Mouse (Mus musculus) hindbrain, postnatal 0 days (tissue): ENCODE results near the gene Plch2. TPM values are rescaled to one million over a fixed set of nuclear protein-coding genes. Genes with fewer than 3 reads are reported as not detected.

Experiments used
- ATAC-seq: fragments of 200-750 bp; cut with Nextera tagmentation; 2 replicates; pipeline ENCODE4 v1.8.0; 2017; ENCODE audit warnings: mild to moderate bottlenecking, moderate TSS enrichment, moderate library complexity
- DNase-seq: peaks from one replicate; pipeline ENCODE4 v3.0.0-alpha.2; 2015; ENCODE audit warnings: low spot score
- H3K27ac ChIP-seq: fragments of 300-500 bp; sonication (generic); 2 replicates; pipeline ENCODE4 v1.5.1; 2014; ENCODE audit warnings: mild to moderate bottlenecking
- H3K27me3 ChIP-seq: fragments of 300-500 bp; sonication (generic); 2 replicates; pipeline ENCODE4 v1.6.1; 2014; ENCODE audit warnings: low read length, mixed read lengths; ENCODE audit not compliant: insufficient read depth
- H3K36me3 ChIP-seq: fragments of 300-500 bp; sonication (generic); 2 replicates; pipeline ENCODE4 v1.6.1; 2014; ENCODE audit warnings: low read length, mixed read lengths; ENCODE audit not compliant: insufficient read depth
- H3K4me1 ChIP-seq: fragments of 300-500 bp; sonication (generic); 2 replicates; pipeline ENCODE4 v1.6.1; 2014; ENCODE audit warnings: antibody characterized with exemption, low read length, mixed read lengths; ENCODE audit not compliant: insufficient read depth
- H3K4me2 ChIP-seq: fragments of 300-500 bp; sonication (generic); 2 replicates; pipeline ENCODE4 v1.6.1; 2014; ENCODE audit warnings: low read depth, mild to moderate bottlenecking, low read length, moderate library complexity, mixed read lengths
- H3K4me3 ChIP-seq: fragments of 300-500 bp; sonication (generic); 2 replicates; pipeline ENCODE4 v1.5.1; 2014; ENCODE audit warnings: low read length
- H3K9ac ChIP-seq: fragments of 300-500 bp; sonication (generic); replicated peaks from 2 replicates; pipeline ENCODE4 v1.6.1; 2014; ENCODE audit warnings: mild to moderate bottlenecking, low read length, moderate library complexity, mixed read lengths
- H3K9me3 ChIP-seq: fragments of 300-500 bp; sonication (generic); 2 replicates; pipeline ENCODE4 v1.6.1; 2016; ENCODE audit warnings: low read length, mixed read lengths
- CTCF ChIP-seq: IDR thresholded peaks from 2 replicates; pipeline ENCODE4 v1.5.1; 2016; ENCODE audit warnings: antibody characterized with exemption, control low read depth, low read depth
- WGBS: fragments of 180-500 bp; shearing (Covaris S2); extraction: QIAGEN DNeasy Blood & Tissue Kit; methylation state at CpG from one replicate; pipeline ENCODE4 v1.1.7; 2014; 5-methylcytosine and 5-hydroxymethylcytosine counted together
- polyA plus RNA-seq: library from polyadenylated mRNA; unstranded; fragments of >200 nt; fragmentation: Nextera tagmentation; extraction: Ambion mirVana; gene quantifications from 2 replicates; pipeline ENCODE4 v1.2.1, GENCODE M21; 2015
- total RNA-seq: library from RNA; depleted of rRNA; stranded (reverse); fragments of >200 nt; gene quantifications from 2 replicates; pipeline ENCODE4 v1.2.3, GENCODE M21; 2014

Plch2 gene
- total and polyA plus RNA-seq, 2 experiments from 2014 or later: 12.5 to 45.7 TPM

- peak overlapping the region; percentile 82 for H3K4me2 ChIP-seq
- peak overlapping the region; percentile 48; the same call in 1 of the 2 replicates for H3K27ac ChIP-seq
- H3K4me3 ChIP-seq: peak overlapping the region; percentile 50
- peaks cover 24% of the 10 kb centered on the region for H3K4me1 ChIP-seq
- no peak for TF ChIP-seq CTCF
- H3K36me3 ChIP-seq: no peaks in the 10 kb centered on the region
- peak; percentile 57 for DNase-seq
- 0 out of 2 replicates have a peak, but pooled peaks cover 3% of the 10 kb centered on the region for H3K27me3 ChIP-seq
- ATAC-seq: peak; percentile 55
- H3K9me3 ChIP-seq: no peaks in the 10 kb centered on the region
- 2% methylated on average over 65 of the region's 65 CpGs for WGBS
- peak overlapping the region; percentile 70 for H3K9ac ChIP-seq
Measured at GRCm38 (mm10) chr4:155042606-155043288, 13.8 kb downstream of the Plch2 start.

- DNase-seq: no peak
- H3K4me1 ChIP-seq: peaks cover 24% of the 10 kb centered on the region
- no peak for TF ChIP-seq CTCF
- 0 out of 2 replicates have a peak, but pooled peaks cover 3% of the 10 kb centered on the region for H3K27me3 ChIP-seq
- H3K4me3 ChIP-seq: 0 out of 2 replicates have a peak overlapping the region, but pooled peaks have one; percentile 1
- ATAC-seq: no peak
- H3K27ac ChIP-seq: peak overlapping the region; percentile 36; the same call in 1 of the 2 replicates
- no peaks in the 10 kb centered on the region for H3K9me3 ChIP-seq
- H3K36me3 ChIP-seq: no peaks in the 10 kb centered on the region
- peak overlapping the region; percentile 28; the same call in 1 of the 2 replicates for H3K9ac ChIP-seq
- WGBS: 24% methylated on average over 6 of the region's 6 CpGs
- H3K4me2 ChIP-seq: peak overlapping the region; percentile 42
Measured at GRCm38 (mm10) chr4:155040696-155041095, 15.9 kb downstream of the Plch2 start.

- ATAC-seq (no peak), DNase-seq (peak; percentile 40)
- H3K4me2 ChIP-seq: peak overlapping the region; percentile 42
- H3K4me3 ChIP-seq: 0 out of 2 replicates have a peak overlapping the region, but pooled peaks have one; percentile 1
- 15% methylated on average over 9 of the region's 9 CpGs for WGBS
- peak overlapping the region; percentile 28; the same call in 1 of the 2 replicates for H3K9ac ChIP-seq
- H3K27me3 ChIP-seq: 0 out of 2 replicates have a peak, but pooled peaks cover 3% of the 10 kb centered on the region
- H3K4me1 ChIP-seq: peaks cover 25% of the 10 kb centered on the region
- H3K27ac ChIP-seq: peak overlapping the region; percentile 36; the same call in 1 of the 2 replicates
- H3K9me3 ChIP-seq: no peaks in the 10 kb centered on the region
- H3K36me3 ChIP-seq: no peaks in the 10 kb centered on the region
- TF ChIP-seq CTCF: no peak
Measured at GRCm38 (mm10) chr4:155040197-155040596, 16.4 kb downstream of the Plch2 start.

GRCm38 (mm10) chr4:155034787-155035186, 21.8 kb downstream of the Plch2 start:
- ATAC-seq (no peak; the same call in 1 of the 2 replicates), DNase-seq (peak; percentile 55)
- H3K9me3 ChIP-seq: no peaks in the 10 kb centered on the region
- no peak overlapping the region for H3K4me3 ChIP-seq
- no peak for TF ChIP-seq CTCF
- H3K36me3 ChIP-seq: no peaks in the 10 kb centered on the region
- peaks cover 21% of the 10 kb centered on the region for H3K4me1 ChIP-seq
- H3K27me3 ChIP-seq: no peaks in the 10 kb centered on the region
- WGBS: 32% methylated on average over 13 of the region's 13 CpGs
- H3K9ac ChIP-seq: no peak overlapping the region; the same call in 1 of the 2 replicates
- no peak overlapping the region for H3K4me2 ChIP-seq
- H3K27ac ChIP-seq: peak overlapping the region; percentile 20; the same call in 1 of the 2 replicates

GRCm38 (mm10) chr4:155034202-155034601, 22.4 kb downstream of the Plch2 start:
- peaks cover 21% of the 10 kb centered on the region for H3K4me1 ChIP-seq
- no peak for ATAC-seq
- TF ChIP-seq CTCF: no peak
- no peak overlapping the region for H3K4me3 ChIP-seq
- no peaks in the 10 kb centered on the region for H3K9me3 ChIP-seq
- H3K4me2 ChIP-seq: no peak overlapping the region
- H3K9ac ChIP-seq: no peak overlapping the region
- 20% methylated on average over 7 of the region's 7 CpGs for WGBS
- no peaks in the 10 kb centered on the region for H3K27me3 ChIP-seq
- H3K36me3 ChIP-seq: no peaks in the 10 kb centered on the region
- H3K27ac ChIP-seq: peak overlapping the region; percentile 20; the same call in 1 of the 2 replicates
- DNase-seq: no peak

GRCm38 (mm10) chr4:155033115-155033514, 23.5 kb downstream of the Plch2 start:
- WGBS: 34% methylated on average over 6 of the region's 6 CpGs
- no peak overlapping the region for H3K4me3 ChIP-seq
- H3K36me3 ChIP-seq: no peaks in the 10 kb centered on the region
- no peaks in the 10 kb centered on the region for H3K9me3 ChIP-seq
- H3K9ac ChIP-seq: no peak overlapping the region
- peaks cover 21% of the 10 kb centered on the region for H3K4me1 ChIP-seq
- H3K27me3 ChIP-seq: no peaks in the 10 kb centered on the region
- ATAC-seq: no peak
- H3K4me2 ChIP-seq: no peak overlapping the region
- no peak for DNase-seq
- no peak overlapping the region for H3K27ac ChIP-seq
- no peak for TF ChIP-seq CTCF
